Mouse (Mus musculus): Measurements from ENCODE around the gene Anp32e.

DNA sequence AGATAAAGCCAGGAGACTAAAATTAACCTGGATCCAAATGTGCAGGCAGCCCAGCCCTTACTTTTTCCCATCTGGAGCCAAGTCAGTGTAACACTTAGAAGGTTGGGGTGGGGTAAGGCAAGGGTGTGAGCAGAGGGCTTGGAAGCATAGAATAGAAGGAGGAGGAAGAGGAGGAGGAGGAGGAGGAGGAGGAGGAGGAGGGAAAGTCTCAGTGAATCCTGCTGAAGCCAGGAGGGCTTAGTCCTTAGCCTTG lies 26.7 kb upstream of the Anp32e start:
- no peak for TF ChIP-seq EP300 (optimal IDR thresholded peaks at IDR 0.05)
- TF ChIP-seq CTCF (IDR thresholded peaks at IDR 0.05; ENCODE audit: low read depth): no peak

Data from stomach, postnatal 0 days (tissue).